ENCODE assay signal across 8 mouse cellular contexts in the genomic region with DNA sequence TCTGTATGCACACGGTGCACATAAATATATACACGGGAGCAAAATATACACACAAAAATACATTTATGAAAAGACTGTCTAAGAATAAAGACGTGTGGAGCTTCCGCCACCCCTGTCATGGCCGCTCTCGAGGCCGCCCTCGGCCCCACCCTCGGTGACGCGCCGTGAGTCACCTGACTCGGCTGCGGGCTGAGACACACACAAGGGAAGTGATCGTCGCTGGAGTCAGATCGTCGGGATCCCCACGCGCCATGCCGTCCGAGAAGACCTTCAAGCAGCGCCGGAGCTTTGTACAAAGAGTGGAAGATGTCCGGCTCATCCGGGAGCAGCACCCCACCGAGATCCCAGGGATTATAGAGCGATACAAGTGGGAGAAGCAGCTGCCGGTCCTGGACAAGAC. TPM values are rescaled to one million over a fixed set of nuclear protein-coding genes. Genes with fewer than 3 reads are reported as not detected.
DNase-seq lines count a peak whose midpoint lies in the region; ATAC-seq and TF ChIP-seq lines count a peak whose summit lies in the region.

No protein-coding gene starts in this region.

- H3K27me3 ChIP-seq in midbrain, embryonic 13.5 days: no peaks in the 10 kb centered on the region
- H3K27me3 ChIP-seq in midbrain, embryonic 16.5 days (ENCODE audit: control insufficient read depth, insufficient read depth, low read depth, low read length): no peaks in the 10 kb centered on the region
- H3K27me3 ChIP-seq in liver, adult 2 months (ENCODE audit: control insufficient read depth, insufficient read depth, low read length): no peaks in the 10 kb centered on the region
- no peaks in the 10 kb centered on the region for H3K27me3 ChIP-seq in stomach, embryonic 16.5 days (ENCODE audit: control insufficient read depth, insufficient read depth, low read length)

- TF ChIP-seq POLR2A in liver, adult 2 months (IDR thresholded peaks at IDR 0.05; ENCODE audit: extremely low read depth, insufficient read depth, low read length): no peak

- 0 out of 2 replicates have a peak overlapping the region, but pooled peaks have one; percentile 15 for H3K4me2 ChIP-seq in midbrain, embryonic 13.5 days (replicated peaks)
- no peak overlapping the region for H3K4me2 ChIP-seq in midbrain, embryonic 16.5 days (ENCODE audit: low read length)
- H3K4me2 ChIP-seq in stomach, embryonic 16.5 days (ENCODE audit: low read depth, low read length): peak overlapping the region; percentile 34; the same call in 1 of the 2 replicates

- peak; percentile 41 for DNase-seq in adrenal gland, postnatal 14 days
- no peak for DNase-seq in adrenal gland, postnatal 4 days (ENCODE audit: low spot score in 2 of 2)
- DNase-seq in liver, adult 2 months (ENCODE audit: extremely low read depth, low read depth, low spot score): no peak
- DNase-seq in layer of hippocampus, adult 8-10 months (ENCODE audit: low spot score in 2 of 2): no peak
- DNase-seq in layer of hippocampus, postnatal 25 days (ENCODE audit: extremely low spot score in 1 of 2, low spot score in 1 of 2): no peak

- peak overlapping the region; percentile 20 for H3K4me3 ChIP-seq in midbrain, embryonic 13.5 days (replicated peaks)
- no peak overlapping the region for H3K4me3 ChIP-seq in midbrain, embryonic 16.5 days (ENCODE audit: low read depth, low read length)
- H3K4me3 ChIP-seq in liver, adult 2 months (ENCODE audit: insufficient read depth, low read depth, low read length): peak overlapping the region; percentile 37
- peak overlapping the region; percentile 23 for H3K4me3 ChIP-seq in stomach, embryonic 16.5 days (replicated peaks; ENCODE audit: low read length)

- H3K27ac ChIP-seq in midbrain, embryonic 13.5 days: no peak overlapping the region
- H3K27ac ChIP-seq in midbrain, embryonic 16.5 days (ENCODE audit: low read length): no peak overlapping the region
- H3K27ac ChIP-seq in liver, adult 2 months (replicated peaks; ENCODE audit: insufficient read depth, low read depth, low read length): no peak overlapping the region
- H3K27ac ChIP-seq in stomach, embryonic 16.5 days (ENCODE audit: low read length): no peak overlapping the region

- no peak for ATAC-seq in midbrain, embryonic 13.5 days
- ATAC-seq in midbrain, embryonic 16.5 days: no peak
- ATAC-seq in stomach, embryonic 16.5 days (ENCODE audit: insufficient read depth, low FRiP score): no peak

- H3K9me3 ChIP-seq in midbrain, embryonic 13.5 days: no peaks in the 10 kb centered on the region
- H3K9me3 ChIP-seq in midbrain, embryonic 16.5 days (replicated peaks; ENCODE audit: control insufficient read depth, low read length, poor library complexity, severe bottlenecking): no peaks in the 10 kb centered on the region
- no peaks in the 10 kb centered on the region for H3K9me3 ChIP-seq in stomach, embryonic 16.5 days (replicated peaks; ENCODE audit: control insufficient read depth, low read length)

- H3K9ac ChIP-seq in midbrain, embryonic 13.5 days (replicated peaks): no peak overlapping the region
- H3K9ac ChIP-seq in midbrain, embryonic 16.5 days (ENCODE audit: low read depth, low read length): no peak overlapping the region
- no peak overlapping the region for H3K9ac ChIP-seq in liver, adult 2 months (ENCODE audit: low read depth, low read length)
- no peak overlapping the region for H3K9ac ChIP-seq in stomach, embryonic 16.5 days (ENCODE audit: low read length)

- no peaks in the 10 kb centered on the region for H3K36me3 ChIP-seq in midbrain, embryonic 13.5 days
- H3K36me3 ChIP-seq in midbrain, embryonic 16.5 days (ENCODE audit: control insufficient read depth, insufficient read depth, low read length): no peaks in the 10 kb centered on the region
- H3K36me3 ChIP-seq in liver, adult 2 months (ENCODE audit: control insufficient read depth, insufficient read depth, low read length): no peaks in the 10 kb centered on the region
- no peaks in the 10 kb centered on the region for H3K36me3 ChIP-seq in stomach, embryonic 16.5 days (ENCODE audit: control insufficient read depth, insufficient read depth, low read length)

- H3K79me2 ChIP-seq in liver, adult 2 months (ENCODE audit: control insufficient read depth, insufficient read depth, low read length): no peaks in the 10 kb centered on the region

- no peaks in the 10 kb centered on the region for H3K4me1 ChIP-seq in midbrain, embryonic 13.5 days (replicated peaks)
- no peaks in the 10 kb centered on the region for H3K4me1 ChIP-seq in midbrain, embryonic 16.5 days (ENCODE audit: control insufficient read depth, insufficient read depth, low read length)
- no peaks in the 10 kb centered on the region for H3K4me1 ChIP-seq in liver, adult 2 months (ENCODE audit: control insufficient read depth, insufficient read depth, low read length)
- no peaks in the 10 kb centered on the region for H3K4me1 ChIP-seq in stomach, embryonic 16.5 days (ENCODE audit: control insufficient read depth, insufficient read depth, low read length)

- 66% methylated on average over 29 of the region's 29 CpGs for WGBS in midbrain, embryonic 13.5 days
- 65% methylated on average over 29 of the region's 29 CpGs for WGBS in midbrain, embryonic 16.5 days
- 52% methylated on average over 29 of the region's 29 CpGs for WGBS in liver, adult 2 months
- WGBS in stomach, embryonic 16.5 days: 52% methylated on average over 29 of the region's 29 CpGs

- no peak for TF ChIP-seq CTCF in liver, adult 2 months (IDR thresholded peaks at IDR 0.05; ENCODE audit: low read depth, low read length)

RNA-seq across cellular contexts. Expression of a gene that starts 8.4 kb away (rescaled TPM):
- 0.07 and 0.94 TPM in 2 replicates for total RNA-seq in adrenal gland, postnatal 14 days (2021)
- under 1 TPM; 0.20 to 0.31 TPM for total RNA-seq in adrenal gland, postnatal 4 days (2021)
- 0.09 and 0.12 TPM in 2 replicates for polyA plus RNA-seq in midbrain, embryonic 13.5 days (2015; fragmentation: Nextera tagmentation; extraction: Ambion mirVana)
- 1.2 TPM in 2 replicates for polyA plus RNA-seq in midbrain, embryonic 16.5 days (2015; fragmentation: Nextera tagmentation; extraction: Ambion mirVana)
- total RNA-seq in liver, adult 2 months (2014; rRNA removed): 0.18 and 0.27 TPM in 2 replicates
- 0.14 and 0.16 TPM in 2 replicates for polyA plus RNA-seq in liver, adult 2 months (2012; rRNA removed)
- polyA plus RNA-seq in stomach, embryonic 16.5 days (2015; fragmentation: Nextera tagmentation; extraction: Ambion mirVana): 0.24 and 0.59 TPM in 2 replicates
- 10 to 100 TPM in 1 of 4 experiments, 1 to 10 TPM in 3; 8.3 to 11.6 (median 8.8) TPM for total RNA-seq in layer of hippocampus, adult 8-10 months (2022)
- 1 to 10 TPM; 6.7 to 8.0 TPM for total RNA-seq in layer of hippocampus, postnatal 25 days (2021)

RNA-seq across cellular contexts. Expression of a gene that starts 21.2 kb away (rescaled TPM):
- total RNA-seq in adrenal gland, postnatal 14 days (2021): 102 and 110 TPM in 2 replicates
- total RNA-seq in adrenal gland, postnatal 4 days (2021): 100 to 1,000 TPM; 149 to 151 TPM
- 68.3 and 75.8 TPM in 2 replicates for polyA plus RNA-seq in midbrain, embryonic 13.5 days (2015; fragmentation: Nextera tagmentation; extraction: Ambion mirVana)
- 59.0 and 61.1 TPM in 2 replicates for polyA plus RNA-seq in midbrain, embryonic 16.5 days (2015; fragmentation: Nextera tagmentation; extraction: Ambion mirVana)
- total RNA-seq in liver, adult 2 months (2014; rRNA removed): 42.7 and 47.1 TPM in 2 replicates
- 6.9 and 11.6 TPM in 2 replicates for polyA plus RNA-seq in liver, adult 2 months (2012; rRNA removed)
- polyA plus RNA-seq in stomach, embryonic 16.5 days (2015; fragmentation: Nextera tagmentation; extraction: Ambion mirVana): 61.5 and 67.9 TPM in 2 replicates
- 100 to 1,000 TPM in 3 of 4 experiments, 10 to 100 TPM in 1; 89.6 to 122 (median 118) TPM for total RNA-seq in layer of hippocampus, adult 8-10 months (2022)
- 100 to 1,000 TPM in 1 of 2 experiments, 10 to 100 TPM in 1; 76.1 to 101 TPM for total RNA-seq in layer of hippocampus, postnatal 25 days (2021)
